Mouse (Mus musculus) neutrophil, adult 5-6 weeks (primary cell): ENCODE measurements around the gene Ndufs8. TPM values are rescaled to one million over a fixed set of nuclear protein-coding genes. Genes with fewer than 3 reads are reported as not detected.
A peak's percentile ranks its signal among the peaks of the same experiment; 100 is the strongest.

Experiments
- ATAC-seq: fragments of 151-379, 151-347 bp; 2 replicates; pipeline ENCODE4 v1.8.0; 2017; ENCODE audit warnings: mild to moderate bottlenecking, moderate TSS enrichment; ENCODE audit not compliant: insufficient number of reproducible peaks, poor library complexity, low FRiP score, severe bottlenecking; ENCODE audit errors: extremely low read depth
- total RNA-seq: library from RNA; stranded (forward); fragments of 200-1000 nt; gene quantifications from 2 replicates; pipeline ENCODE4 v1.2.3, GENCODE M21; 2017

The Ndufs8 gene
- total RNA-seq, 1 experiment from 2014 or later = 34.7 TPM

GRCm38 (mm10) chr19:3880054-3880848 is 32.3 kb downstream of the Ndufs8 start:
- ATAC-seq = 0 out of 2 replicates have a peak, but pooled peaks have one; percentile 16

DNA sequence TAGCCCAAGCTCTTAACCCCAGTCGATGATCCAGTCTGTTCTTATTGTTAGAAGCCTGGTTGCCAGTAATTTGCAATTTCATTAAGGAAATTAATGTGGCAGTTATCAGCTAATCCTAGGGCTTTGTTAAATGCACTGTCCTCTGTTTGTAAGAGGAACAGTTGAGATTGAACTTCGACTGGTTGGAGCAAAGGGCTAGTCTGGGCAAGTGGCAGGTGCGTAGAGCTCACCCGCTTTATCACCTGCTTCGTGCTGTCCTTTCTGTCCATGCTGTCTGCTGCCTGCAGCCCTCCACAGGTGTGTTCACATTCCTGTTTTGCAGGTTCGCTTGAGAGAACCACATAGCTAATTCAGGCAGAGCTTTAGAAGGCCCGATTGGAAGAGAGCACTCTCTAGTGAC is 37.5 kb downstream of the Ndufs8 start:
- ATAC-seq = no peak

- no peak for ATAC-seq
Observed at GRCm38 (mm10) chr19:3872373-3872772, 40.2 kb downstream of the Ndufs8 start.

DNA sequence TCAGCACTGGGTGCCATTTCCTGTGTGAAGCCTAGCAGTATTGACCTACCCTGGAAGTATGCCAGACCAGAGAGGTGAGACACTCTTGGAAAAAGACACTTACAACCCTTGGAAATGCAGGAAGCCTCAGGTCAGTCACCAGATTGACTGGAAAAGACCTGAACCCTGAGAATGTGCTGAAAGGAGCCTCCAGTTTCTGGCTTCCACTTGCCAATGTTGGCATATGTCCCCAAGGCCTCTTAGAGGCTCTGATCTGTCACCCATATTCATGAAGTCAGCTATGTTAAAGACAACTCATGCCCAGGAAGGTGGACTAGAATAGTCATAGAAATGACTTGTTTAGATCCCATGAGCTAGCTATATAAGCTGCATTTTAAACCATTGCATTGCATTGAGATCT is 41.1 kb downstream of the Ndufs8 start:
- ATAC-seq = no peak

GRCm38 (mm10) chr19:3868290-3868689 is 44.3 kb downstream of the Ndufs8 start:
- ATAC-seq = no peak

DNA sequence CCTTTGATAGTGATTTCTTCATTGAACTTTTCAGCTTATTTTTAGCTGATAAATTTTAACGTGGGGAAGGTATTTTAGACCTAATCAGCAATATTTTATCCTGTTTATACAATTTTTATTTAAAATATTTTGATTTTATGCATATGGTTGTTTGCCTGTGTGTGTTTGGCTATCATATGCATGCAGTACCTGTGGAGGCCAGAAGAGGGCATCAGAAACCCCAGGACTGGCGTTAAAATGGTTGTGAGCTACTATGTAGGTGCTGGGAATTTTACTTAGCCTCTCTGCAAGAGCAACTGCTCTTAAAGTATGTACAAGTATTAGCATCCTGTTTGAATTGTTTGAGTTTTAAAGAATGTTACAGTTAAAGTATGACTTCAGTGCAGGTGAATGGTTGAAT is 47.6 kb downstream of the Ndufs8 start:
- no peak for ATAC-seq

DNA sequence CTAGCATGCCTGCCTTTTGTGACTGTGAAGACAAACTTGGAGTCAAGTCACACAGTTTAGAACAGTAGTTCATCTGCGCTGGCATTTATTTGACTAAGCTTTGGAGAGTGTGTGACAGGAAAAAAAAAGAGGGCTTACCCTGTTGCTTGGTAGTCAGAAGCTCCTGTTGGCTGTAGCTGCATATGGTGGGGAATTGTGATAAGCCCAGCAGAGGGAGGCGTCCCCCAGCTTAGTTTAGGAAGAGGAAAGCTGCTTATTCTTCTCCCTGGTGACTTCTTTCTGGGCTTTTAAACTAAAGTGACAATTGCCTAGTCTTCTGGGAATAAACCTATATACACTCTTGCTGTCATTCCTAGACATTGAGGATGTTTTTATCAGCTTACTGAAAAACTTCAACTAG is 49.9 kb downstream of the Ndufs8 start:
- no peak for ATAC-seq

Other genes with a start within 250 kb of the Ndufs8 start
- gene Lrp5, start 226.2 kb downstream of the Ndufs8 start, total RNA-seq = 0.93 and 0.98 TPM in 2 replicates
- gene 1810055G02Rik, start 204.5 kb downstream of the Ndufs8 start, total RNA-seq = 3.1 and 5.1 TPM in 2 replicates
- 159 and 166 TPM in 2 replicates for gene Kmt5b, start 145.4 kb downstream of the Ndufs8 start, total RNA-seq
- gene Chka, start 61.0 kb downstream of the Ndufs8 start, total RNA-seq = 16.6 and 26.0 TPM in 2 replicates
- 158 and 167 TPM in 2 replicates for gene Tcirg1, start 5.6 kb downstream of the Ndufs8 start, total RNA-seq
- gene Aldh3b1, start 17.0 kb upstream of the Ndufs8 start, total RNA-seq = 78.5 and 85.2 TPM in 2 replicates
- 628 and 632 TPM in 2 replicates for gene Unc93b1, start 22.4 kb upstream of the Ndufs8 start, total RNA-seq
- gene Aldh3b3, start 45.9 kb upstream of the Ndufs8 start, total RNA-seq = not detected in 2 replicates
- gene Aldh3b2, start 59.6 kb upstream of the Ndufs8 start, total RNA-seq = 0.25 TPM in 1 of 2 replicates, not detected in the other
- not detected in 2 replicates for gene Acy3, start 73.8 kb upstream of the Ndufs8 start, total RNA-seq
- not detected in 2 replicates for gene Tbx10, start 80.0 kb upstream of the Ndufs8 start, total RNA-seq
- 7.0 and 15.5 TPM in 2 replicates for gene Nudt8, start 87.8 kb upstream of the Ndufs8 start, total RNA-seq
- gene Gm49405, start 87.9 kb upstream of the Ndufs8 start, total RNA-seq = 6.2 and 7.5 TPM in 2 replicates
- 4.0 and 7.2 TPM in 2 replicates for gene Doc2g, start 90.5 kb upstream of the Ndufs8 start, total RNA-seq
- gene Ndufv1, start 100.0 kb upstream of the Ndufs8 start, total RNA-seq = 63.9 and 64.6 TPM in 2 replicates
- gene Gstp1, start 125.2 kb upstream of the Ndufs8 start, total RNA-seq = 53.2 and 68.1 TPM in 2 replicates
- 1.4 TPM in 1 of 2 replicates, not detected in the other for gene Gstp2, start 133.2 kb upstream of the Ndufs8 start, total RNA-seq
- gene Gstp3, start 146.8 kb upstream of the Ndufs8 start, total RNA-seq = 22.6 and 23.6 TPM in 2 replicates
- not detected in 2 replicates for gene Cabp2, start 168.8 kb upstream of the Ndufs8 start, total RNA-seq
- 202 and 205 TPM in 2 replicates for gene Cdk2ap2, start 184.4 kb upstream of the Ndufs8 start, total RNA-seq
- gene Pitpnm1, start 187.2 kb upstream of the Ndufs8 start, total RNA-seq = 115 and 132 TPM in 2 replicates
- 53.9 and 61.6 TPM in 2 replicates for gene Aip, start 213.1 kb upstream of the Ndufs8 start, total RNA-seq
- gene Gpr152, start 227.0 kb upstream of the Ndufs8 start, total RNA-seq = 0.12 and 0.23 TPM in 2 replicates
- gene Cabp4, start 231.3 kb upstream of the Ndufs8 start, total RNA-seq = 0.25 and 0.93 TPM in 2 replicates
- gene Coro1b, start 235.8 kb upstream of the Ndufs8 start, total RNA-seq = 134 and 152 TPM in 2 replicates
- gene Ptprcap, start 240.8 kb upstream of the Ndufs8 start, total RNA-seq = 227 and 252 TPM in 2 replicates